Mouse (Mus musculus) heart, embryonic 14.5 days (tissue): ENCODE data around the gene Bcl2a1b. TPM values are rescaled to one million over a fixed set of nuclear protein-coding genes. Genes with fewer than 3 reads are reported as not detected.
"Not testable (repeated sequence)": the region's sequence is repeated elsewhere in the genome, so short reads cannot be mapped to it uniquely, and the experiment has no call there.

ENCODE experiments used
- ATAC-seq: fragments of 200-750 bp; cut with Nextera tagmentation; 2 replicates; pipeline ENCODE4 v1.8.0; 2017; ENCODE audit warnings: low read depth, moderate TSS enrichment; ENCODE audit not compliant: insufficient number of reproducible peaks, insufficient read depth, low FRiP score
- H3K27ac ChIP-seq, 2 experiments: fragments of 200-500 bp in 1 of 2; fragments of 300-500 bp in 1 of 2; sonication (generic) in 1 of 2; replicated peaks in 1 of 2; 2 replicates each; pipeline ENCODE4 v1.5.1; 2012 to 2014; ENCODE audit warnings: low read depth in 2 of 2, low read length in 2 of 2, control low read depth in 1 of 2, mild to moderate bottlenecking in 1 of 2, mixed read lengths in 1 of 2; ENCODE audit not compliant: control insufficient read depth in 1 of 2, insufficient read depth in 1 of 2
- H3K27me3 ChIP-seq: fragments of 300-500 bp; sonication (generic); 2 replicates; pipeline ENCODE4 v1.6.1; 2014; ENCODE audit warnings: mild to moderate bottlenecking, low read length, control low read depth; ENCODE audit not compliant: control insufficient read depth, insufficient read depth
- H3K36me3 ChIP-seq: fragments of 300-500 bp; sonication (generic); 2 replicates; pipeline ENCODE4 v1.6.1; 2014; ENCODE audit warnings: mild to moderate bottlenecking, control low read depth, low read length, mixed read lengths; ENCODE audit not compliant: control insufficient read depth, insufficient read depth
- H3K4me1 ChIP-seq, 2 experiments: fragments of 200-500 bp in 1 of 2; fragments of 300-500 bp in 1 of 2; sonication (generic) in 1 of 2; 2 replicates each; pipeline ENCODE4 v1.6.1; 2012 to 2014; ENCODE audit warnings: low read length in 2 of 2, control low read depth in 1 of 2, mixed read lengths in 1 of 2; ENCODE audit not compliant: control insufficient read depth in 2 of 2, insufficient read depth in 2 of 2
- H3K4me2 ChIP-seq: fragments of 300-500 bp; sonication (generic); 2 replicates; pipeline ENCODE4 v1.6.1; 2014; ENCODE audit warnings: mild to moderate bottlenecking, low read length
- H3K4me3 ChIP-seq, 2 experiments: fragments of 200-500 bp in 1 of 2; fragments of 300-500 bp in 1 of 2; sonication (generic) in 1 of 2; 2 replicates each; pipeline ENCODE4 v1.5.1; 2012 to 2014; ENCODE audit warnings: low read length in 2 of 2, mild to moderate bottlenecking in 2 of 2, control low read depth in 1 of 2, low read depth in 1 of 2, moderate library complexity in 1 of 2; ENCODE audit not compliant: control insufficient read depth in 1 of 2, insufficient read depth in 1 of 2
- H3K9ac ChIP-seq: fragments of 300-500 bp; sonication (generic); 2 replicates; pipeline ENCODE4 v1.6.1; 2014; ENCODE audit warnings: mild to moderate bottlenecking, low read length
- H3K9me3 ChIP-seq: fragments of 300-500 bp; sonication (generic); 2 replicates; pipeline ENCODE4 v1.6.1; 2016; ENCODE audit warnings: low read length, control low read depth; ENCODE audit not compliant: control insufficient read depth
- WGBS: fragments of 180-500 bp; shearing (Covaris S2); extraction: QIAGEN DNeasy Blood & Tissue Kit; methylation state at CpG from one replicate; pipeline ENCODE4 v1.1.7; 2014; 5-methylcytosine and 5-hydroxymethylcytosine counted together
- polyA plus RNA-seq: library from polyadenylated mRNA; unstranded; fragments of >200 nt; fragmentation: Nextera tagmentation; extraction: Ambion mirVana; gene quantifications from 2 replicates; pipeline ENCODE4 v1.2.1, GENCODE M21; 2014

The Bcl2a1b gene
- 2.3 and 3.2 TPM in 2 replicates for polyA plus RNA-seq

DNA sequence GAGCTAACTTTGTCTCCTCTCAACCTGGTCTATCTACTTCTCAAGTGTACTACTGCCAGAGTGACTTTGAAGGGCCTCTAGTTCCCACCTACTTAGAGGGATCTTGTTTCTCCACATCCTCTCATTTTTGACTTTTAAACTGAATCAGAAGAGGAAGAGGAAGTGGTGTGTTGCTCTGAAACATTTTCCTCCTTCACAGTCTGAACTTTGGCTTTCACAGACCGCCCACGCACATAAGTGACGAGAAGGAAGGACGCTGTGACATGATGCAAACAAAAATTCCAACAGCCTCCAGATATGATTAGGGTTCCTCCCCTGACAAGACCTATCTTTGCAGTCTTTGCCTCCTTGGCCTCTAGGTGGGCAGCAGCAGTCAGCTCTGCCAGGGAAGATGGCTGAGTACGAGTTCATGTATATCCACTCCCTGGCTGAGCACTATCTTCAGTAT lies at the start of gene Bcl2a1b, which contains the start of gene Gm29094:
Gene Bcl2a1b (plus strand): TSS at position 241 of the 448 bp plus-strand sequence.
Gene Gm29094 (plus strand): TSS at position 411 of the 448 bp plus-strand sequence.
- H3K27ac ChIP-seq, H3K36me3 ChIP-seq, H3K4me1 ChIP-seq, H3K4me2 ChIP-seq, H3K27me3 ChIP-seq, H3K4me3 ChIP-seq, H3K9me3 ChIP-seq, ATAC-seq, H3K9ac ChIP-seq: not testable (repeated sequence)
- WGBS, result 65% methylated on average over 5 of the region's 5 CpGs

DNA sequence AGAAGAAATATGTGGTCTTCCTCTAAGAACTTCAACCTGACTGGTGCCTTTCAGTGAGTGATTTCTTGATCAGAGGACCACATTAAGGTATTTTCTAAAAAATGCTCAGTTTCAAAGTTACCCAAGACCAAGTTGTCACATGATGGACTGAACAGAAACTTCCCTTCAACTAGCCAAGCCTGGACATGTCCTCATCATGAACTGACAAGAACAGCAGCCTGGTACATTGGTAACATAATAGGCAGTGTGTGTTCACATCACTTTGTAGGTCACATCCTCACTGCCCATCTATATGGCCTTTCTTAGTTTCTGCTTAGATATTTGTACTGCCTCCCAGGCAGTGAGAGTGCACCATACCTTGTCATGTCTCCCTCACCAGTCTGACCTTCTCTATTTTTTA lies 26.5 kb upstream of the Bcl2a1b start:
- not testable (repeated sequence) for ATAC-seq, H3K4me1 ChIP-seq, H3K36me3 ChIP-seq, H3K4me3 ChIP-seq, H3K27me3 ChIP-seq, H3K9me3 ChIP-seq, H3K27ac ChIP-seq, H3K9ac ChIP-seq, H3K4me2 ChIP-seq

GRCm38 (mm10) chr9:89178833-89179232 lies 20.2 kb upstream of the Bcl2a1b start:
- not testable (repeated sequence) for H3K4me3 ChIP-seq, H3K4me2 ChIP-seq, H3K27ac ChIP-seq, H3K9me3 ChIP-seq, H3K9ac ChIP-seq, H3K27me3 ChIP-seq, ATAC-seq, H3K4me1 ChIP-seq, H3K36me3 ChIP-seq
- 28% methylated on average over 2 of the region's 3 CpGs for WGBS

DNA sequence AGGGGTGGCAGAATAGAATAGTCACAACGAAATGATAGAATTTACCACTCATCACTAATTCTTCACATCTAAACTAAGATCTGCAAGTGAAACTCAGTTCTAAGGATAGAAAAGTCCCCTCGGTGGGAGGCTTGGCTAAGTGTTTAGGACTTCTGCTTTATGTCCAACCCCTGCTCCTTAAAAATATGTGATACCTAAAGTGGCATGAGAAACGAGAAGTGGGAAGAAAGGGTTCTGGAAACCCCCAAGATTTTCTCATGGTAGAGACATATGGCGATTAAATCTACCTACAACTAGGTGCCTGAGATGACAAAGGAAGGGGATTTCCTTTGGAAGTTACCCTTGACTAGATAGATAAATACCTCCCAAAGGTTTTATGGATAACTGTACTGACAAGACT lies 19.5 kb upstream of the Bcl2a1b start:
- not testable (repeated sequence) for H3K9me3 ChIP-seq, H3K9ac ChIP-seq, H3K27me3 ChIP-seq, H3K36me3 ChIP-seq, H3K4me3 ChIP-seq, ATAC-seq, H3K4me1 ChIP-seq, H3K4me2 ChIP-seq, H3K27ac ChIP-seq
- 81% methylated on average over 2 of the region's 4 CpGs for WGBS

- not testable (repeated sequence) for H3K4me1 ChIP-seq, H3K27me3 ChIP-seq, H3K27ac ChIP-seq, H3K36me3 ChIP-seq, H3K4me3 ChIP-seq, H3K9me3 ChIP-seq, H3K9ac ChIP-seq, H3K4me2 ChIP-seq, ATAC-seq
- 73% methylated on average over 15 of the region's 15 CpGs for WGBS
Measured at GRCm38 (mm10) chr9:89187006-89187405, 12.0 kb upstream of the Bcl2a1b start.

DNA sequence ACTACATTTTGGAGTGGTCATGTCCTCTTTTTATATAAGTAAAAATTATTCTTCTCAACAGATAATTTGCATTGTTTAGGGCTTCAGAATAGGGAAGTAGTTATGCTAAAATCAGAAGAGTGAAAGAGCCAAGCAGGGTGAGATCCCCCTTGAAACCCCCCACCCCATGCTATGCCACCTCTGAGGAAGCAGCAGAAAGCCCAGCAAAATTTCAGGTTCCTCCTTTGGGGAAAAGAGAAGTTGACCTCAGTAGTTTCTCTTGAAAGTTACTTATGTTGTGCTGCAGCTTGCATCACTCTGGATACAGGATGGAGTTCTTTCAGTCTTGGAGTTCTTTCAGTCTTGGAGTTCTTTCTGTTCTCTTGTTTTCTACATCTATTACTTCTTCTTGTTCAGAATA lies 3.5 kb upstream of the Bcl2a1b start:
- not testable (repeated sequence) for H3K36me3 ChIP-seq, H3K4me2 ChIP-seq, H3K4me1 ChIP-seq, H3K9ac ChIP-seq, H3K4me3 ChIP-seq, ATAC-seq, H3K27ac ChIP-seq, H3K9me3 ChIP-seq, H3K27me3 ChIP-seq

DNA sequence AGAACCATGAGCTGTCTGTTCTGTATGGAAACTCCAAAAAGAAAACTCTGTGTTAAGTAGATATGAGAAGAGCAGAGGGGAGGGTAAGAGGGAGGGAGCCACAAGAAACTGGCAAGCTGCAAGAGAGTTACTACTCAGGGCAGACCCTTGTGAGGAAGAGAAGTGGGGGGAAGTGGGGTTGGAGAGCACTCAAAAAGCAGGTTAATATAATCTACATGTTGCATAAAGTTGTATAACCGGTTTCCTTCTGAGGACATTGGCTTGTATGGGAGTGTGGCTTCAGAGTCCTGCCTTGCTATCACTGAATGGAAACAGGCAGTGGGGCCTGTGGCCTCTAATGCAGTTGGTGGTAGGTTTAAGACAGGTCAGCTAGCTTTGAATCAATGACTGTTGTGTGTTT lies 1.5 kb upstream of the Bcl2a1b start:
- H3K9me3 ChIP-seq, ATAC-seq, H3K4me1 ChIP-seq, H3K27me3 ChIP-seq, H3K36me3 ChIP-seq, H3K27ac ChIP-seq, H3K4me2 ChIP-seq, H3K9ac ChIP-seq, H3K4me3 ChIP-seq: not testable (repeated sequence)
- WGBS, result 88% methylated on average over 1 of the region's 1 CpGs

DNA sequence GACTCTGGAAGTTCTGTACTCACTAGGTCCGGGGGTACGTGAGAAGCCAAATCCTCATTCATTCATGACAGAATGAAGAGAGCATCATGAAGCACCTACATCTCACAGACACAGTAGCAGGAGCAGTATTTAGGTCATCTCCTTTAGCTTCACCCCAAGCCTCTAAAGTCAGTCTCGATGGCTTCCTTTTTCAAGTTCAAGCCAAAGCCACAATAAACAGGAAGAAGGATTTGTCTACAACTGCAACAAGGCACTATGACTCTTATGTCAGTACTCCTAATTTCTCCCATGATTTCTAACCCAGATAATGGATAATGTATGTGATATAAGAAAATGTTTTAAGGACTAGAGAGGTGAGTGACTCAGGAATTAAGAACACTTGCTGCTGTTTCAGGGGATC lies 660 bp upstream of the Bcl2a1b start:
- not testable (repeated sequence) for ATAC-seq, H3K27ac ChIP-seq, H3K36me3 ChIP-seq, H3K9me3 ChIP-seq, H3K4me2 ChIP-seq, H3K4me3 ChIP-seq, H3K9ac ChIP-seq, H3K27me3 ChIP-seq, H3K4me1 ChIP-seq
- WGBS, result 67% methylated on average over 3 of the region's 3 CpGs
